Mouse (Mus musculus): ENCODE measurements around the gene Cyp3a59. TPM values are rescaled to one million over a fixed set of nuclear protein-coding genes. Genes with fewer than 3 reads are reported as not detected.
"Not testable (repeated sequence)": the region's sequence is repeated elsewhere in the genome, so short reads cannot be mapped to it uniquely, and the experiment has no call there.

The Cyp3a59 gene
- polyA plus RNA-seq (2014; fragmentation: Nextera tagmentation; extraction: Ambion mirVana), result not detected in 2 replicates

DNA sequence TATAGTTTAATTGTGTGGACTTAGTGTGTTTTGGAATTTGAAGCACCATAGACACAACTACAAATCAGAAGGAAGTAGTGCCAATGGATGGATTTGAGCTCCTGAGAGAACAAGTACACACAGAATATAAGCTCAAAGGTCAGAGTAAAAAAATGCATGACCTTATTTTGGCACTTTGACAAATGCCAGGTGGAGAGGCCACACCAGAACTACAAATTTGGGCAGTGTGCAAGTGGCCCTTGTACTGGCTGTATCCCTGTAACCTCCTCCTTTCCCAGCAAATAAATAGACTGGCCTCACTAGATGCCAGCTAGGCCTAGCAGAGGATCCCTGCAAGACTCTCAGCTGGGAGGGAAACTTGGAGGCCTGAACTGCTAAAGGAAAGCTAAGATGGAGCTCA, at the start of gene Cyp3a59:
Cyp3a59 (plus strand) TSS at position 313 of the 400 bp plus-strand sequence.
- not testable (repeated sequence) for DNase-seq (ENCODE audit: low spot score); H3K4me1 ChIP-seq (replicated peaks; ENCODE audit: control insufficient read depth, insufficient read depth, low read length); H3K4me2 ChIP-seq (ENCODE audit: low read length)

DNA sequence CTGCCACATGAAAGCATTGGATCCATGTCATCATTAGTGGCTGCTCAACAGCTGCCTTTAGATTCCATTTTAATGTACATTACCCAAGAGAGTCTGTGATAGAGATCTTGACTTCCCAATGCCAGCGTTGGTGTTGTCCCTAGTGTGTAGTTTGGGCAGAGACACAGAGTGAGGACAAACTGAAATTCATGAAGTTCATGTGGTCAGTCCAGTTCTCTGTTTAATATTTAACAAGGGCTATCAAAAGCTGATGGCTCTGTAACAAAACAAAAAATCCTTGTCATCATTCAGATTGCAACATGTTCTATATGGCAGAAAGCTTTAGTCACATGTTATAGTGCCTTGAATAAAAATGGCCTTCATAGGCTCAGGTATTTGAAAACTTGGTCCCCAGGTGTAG, 9.0 kb upstream of the Cyp3a59 start:
- no peak for ATAC-seq (replicated peaks; ENCODE audit: low FRiP score, low TSS enrichment, low read depth)
- WGBS, result 64% methylated on average over 1 of the region's 1 CpGs
- Histone ChIP-seq H3K27ac (ENCODE audit: low read depth) (no peak overlapping the region), H3K4me3 (ENCODE audit: low read depth, low read length) (no peak overlapping the region), H3K9ac (ENCODE audit: low read length) (no peak overlapping the region), H3K4me1 (replicated peaks; ENCODE audit: control insufficient read depth, insufficient read depth, low read length) (no peaks in the 10 kb centered on the region), H3K4me2 (ENCODE audit: low read length) (no peak overlapping the region), H3K9me3 (ENCODE audit: control insufficient read depth, low read length) (no peaks in the 10 kb centered on the region), H3K27me3 (replicated peaks; ENCODE audit: control insufficient read depth, insufficient read depth, low read length) (no peaks in the 10 kb centered on the region), H3K36me3 (ENCODE audit: control insufficient read depth, insufficient read depth, low read length) (no peaks in the 10 kb centered on the region)
- DNase-seq (ENCODE audit: low spot score), result no peak

More for the DNA sequence above, at the start of gene Cyp3a59:
- H3K27me3 ChIP-seq (replicated peaks; ENCODE audit: control insufficient read depth, insufficient read depth, low read length); H3K4me3 ChIP-seq (ENCODE audit: low read depth, low read length); H3K27ac ChIP-seq (ENCODE audit: low read depth); H3K9me3 ChIP-seq (ENCODE audit: control insufficient read depth, low read length); H3K36me3 ChIP-seq (ENCODE audit: control insufficient read depth, insufficient read depth, low read length); ATAC-seq (replicated peaks; ENCODE audit: low FRiP score, low TSS enrichment, low read depth); H3K9ac ChIP-seq (ENCODE audit: low read length): not testable (repeated sequence)

DNA sequence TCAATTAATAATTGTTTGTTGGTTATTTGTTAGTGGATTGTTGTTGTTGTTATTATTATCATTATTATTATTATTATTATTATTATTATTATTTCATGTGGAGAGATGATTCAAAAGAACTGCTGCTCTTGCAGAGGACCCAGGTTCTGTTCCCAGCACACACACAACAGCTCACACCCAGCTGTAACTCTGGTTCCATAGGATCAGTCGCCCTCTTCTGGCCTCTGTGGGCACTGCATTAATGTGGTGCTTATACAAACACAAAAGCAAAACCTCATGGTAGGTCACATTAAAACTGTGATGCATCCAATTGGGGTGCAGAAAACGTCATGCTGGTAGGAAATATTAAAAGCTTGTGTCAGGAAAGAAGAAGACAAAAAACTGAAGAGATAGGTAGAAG, 68.8 kb downstream of the Cyp3a59 start:
- H3K4me2 ChIP-seq (ENCODE audit: low read length), result no peak overlapping the region

DNA sequence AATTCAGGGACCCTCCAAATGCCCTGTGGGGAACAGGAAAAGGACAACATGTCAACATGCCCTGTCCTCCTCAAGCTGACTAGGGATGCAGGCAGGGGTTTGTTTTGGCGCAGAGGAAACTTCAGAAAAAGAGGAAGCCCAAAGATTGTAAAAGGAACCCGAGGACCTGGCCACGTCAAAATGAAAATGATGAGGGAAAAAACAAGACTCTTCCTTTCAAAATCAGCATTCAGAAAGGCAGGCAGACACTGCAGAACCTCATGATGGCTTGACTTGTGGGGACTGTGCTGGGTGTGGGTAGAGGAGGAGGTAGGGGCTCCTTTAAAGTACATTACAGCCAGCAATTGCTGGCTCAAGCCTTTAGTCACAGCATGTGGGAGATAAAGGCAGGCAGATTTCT, 71.4 kb downstream of the Cyp3a59 start:
- no peaks in the 10 kb centered on the region for H3K9me3 ChIP-seq (ENCODE audit: control insufficient read depth, low read length)
- H3K4me1 ChIP-seq (replicated peaks; ENCODE audit: control insufficient read depth, insufficient read depth, low read length), result no peaks in the 10 kb centered on the region
- no peak overlapping the region for H3K4me2 ChIP-seq (ENCODE audit: low read length)
- no peak overlapping the region for H3K27ac ChIP-seq (ENCODE audit: low read depth)
- DNase-seq (ENCODE audit: low spot score) (no peak), ATAC-seq (replicated peaks; ENCODE audit: low FRiP score, low TSS enrichment, low read depth) (no peak)
- H3K27me3 ChIP-seq (replicated peaks; ENCODE audit: control insufficient read depth, insufficient read depth, low read length), result no peaks in the 10 kb centered on the region
- H3K9ac ChIP-seq (ENCODE audit: low read length), result no peak overlapping the region
- no peak overlapping the region for H3K4me3 ChIP-seq (ENCODE audit: low read depth, low read length)
- H3K36me3 ChIP-seq (ENCODE audit: control insufficient read depth, insufficient read depth, low read length), result no peaks in the 10 kb centered on the region
- 80% methylated on average over 3 of the region's 3 CpGs for WGBS

More for the DNA sequence above, 68.8 kb downstream of the Cyp3a59 start:
- no peak overlapping the region for H3K9ac ChIP-seq (ENCODE audit: low read length)
- DNase-seq (ENCODE audit: low spot score), result peak; percentile 56
- H3K4me1 ChIP-seq (replicated peaks; ENCODE audit: control insufficient read depth, insufficient read depth, low read length), result no peaks in the 10 kb centered on the region
- no peaks in the 10 kb centered on the region for H3K9me3 ChIP-seq (ENCODE audit: control insufficient read depth, low read length)
- no peak for ATAC-seq (replicated peaks; ENCODE audit: low FRiP score, low TSS enrichment, low read depth)
- WGBS, result 40% methylated on average over 2 of the region's 2 CpGs
- no peak overlapping the region for H3K4me3 ChIP-seq (ENCODE audit: low read depth, low read length)
- H3K36me3 ChIP-seq (ENCODE audit: control insufficient read depth, insufficient read depth, low read length), result no peaks in the 10 kb centered on the region
- H3K27me3 ChIP-seq (replicated peaks; ENCODE audit: control insufficient read depth, insufficient read depth, low read length), result no peaks in the 10 kb centered on the region
- H3K27ac ChIP-seq (ENCODE audit: low read depth), result no peak overlapping the region

DNA sequence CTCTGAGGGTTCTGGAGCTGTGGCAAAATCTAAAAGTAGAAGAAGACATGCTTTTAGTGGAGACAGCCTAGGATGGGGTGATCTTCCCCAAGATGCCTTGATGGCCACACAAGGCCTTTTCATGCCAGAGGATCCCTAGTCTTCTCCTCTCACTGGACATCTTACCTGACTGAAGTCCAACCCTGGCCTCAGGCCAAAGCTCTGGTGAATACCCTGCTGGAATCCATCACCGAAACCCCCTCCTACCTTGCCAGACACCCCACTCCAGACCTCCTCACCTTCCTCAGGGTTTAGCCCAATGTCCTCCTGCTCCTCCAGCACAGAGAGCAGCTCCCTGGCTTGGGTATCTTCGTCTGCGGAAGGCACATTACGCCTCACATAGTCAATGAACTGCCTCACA, 79.3 kb downstream of the Cyp3a59 start:
- not testable (repeated sequence) for H3K36me3 ChIP-seq (ENCODE audit: control insufficient read depth, insufficient read depth, low read length); H3K4me1 ChIP-seq (replicated peaks; ENCODE audit: control insufficient read depth, insufficient read depth, low read length); H3K4me2 ChIP-seq (ENCODE audit: low read length); H3K9me3 ChIP-seq (ENCODE audit: control insufficient read depth, low read length); H3K27ac ChIP-seq (ENCODE audit: low read depth); H3K27me3 ChIP-seq (replicated peaks; ENCODE audit: control insufficient read depth, insufficient read depth, low read length); H3K4me3 ChIP-seq (ENCODE audit: low read depth, low read length); H3K9ac ChIP-seq (ENCODE audit: low read length); ATAC-seq (replicated peaks; ENCODE audit: low FRiP score, low TSS enrichment, low read depth); DNase-seq (ENCODE audit: low spot score)
- WGBS, result 92% methylated on average over 4 of the region's 4 CpGs

DNA sequence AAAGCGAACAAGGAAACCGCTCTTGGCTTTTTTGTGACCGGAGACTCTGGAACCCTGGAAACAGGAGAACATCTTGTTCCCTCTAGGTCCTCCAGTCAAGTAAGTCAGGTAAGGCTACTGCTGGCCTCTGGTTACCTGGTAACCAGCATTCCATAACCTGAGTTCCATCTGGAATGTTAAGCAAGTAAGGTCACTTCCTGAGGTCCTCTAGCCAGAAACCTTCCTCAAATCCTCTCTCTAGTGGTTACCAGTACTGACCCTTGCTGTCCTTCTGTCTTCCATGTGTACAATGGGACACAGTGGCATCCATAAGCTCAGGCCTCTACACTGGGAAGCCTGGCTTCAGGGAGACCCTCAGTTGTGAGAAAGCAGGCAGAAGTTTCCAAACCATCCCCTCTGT, 81.4 kb downstream of the Cyp3a59 start, which contains the start of gene Gm5565:
Gm5565 (minus strand) TSS at position 101 of the 400 bp plus-strand sequence.
- H3K36me3 ChIP-seq (ENCODE audit: control insufficient read depth, insufficient read depth, low read length); H3K9me3 ChIP-seq (ENCODE audit: control insufficient read depth, low read length); H3K27me3 ChIP-seq (replicated peaks; ENCODE audit: control insufficient read depth, insufficient read depth, low read length); DNase-seq (ENCODE audit: low spot score); H3K4me1 ChIP-seq (replicated peaks; ENCODE audit: control insufficient read depth, insufficient read depth, low read length); H3K9ac ChIP-seq (ENCODE audit: low read length); H3K4me2 ChIP-seq (ENCODE audit: low read length); H3K4me3 ChIP-seq (ENCODE audit: low read depth, low read length); H3K27ac ChIP-seq (ENCODE audit: low read depth); ATAC-seq (replicated peaks; ENCODE audit: low FRiP score, low TSS enrichment, low read depth): not testable (repeated sequence)
- 93% methylated on average over 3 of the region's 3 CpGs for WGBS

Other genes with a start within 250 kb of the Cyp3a59 start
- not detected in 2 replicates for gene Cyp3a11, start 199.3 kb upstream of the Cyp3a59 start, polyA plus RNA-seq (2014; fragmentation: Nextera tagmentation; extraction: Ambion mirVana)
- not detected in 2 replicates for gene Cyp3a25, start 69.6 kb upstream of the Cyp3a59 start, polyA plus RNA-seq (2014; fragmentation: Nextera tagmentation; extraction: Ambion mirVana)
- gene Gm5565, start 81.3 kb downstream of the Cyp3a59 start, polyA plus RNA-seq (2014; fragmentation: Nextera tagmentation; extraction: Ambion mirVana), result not detected in 2 replicates
- not detected in 2 replicates for gene Gm6309, start 91.5 kb downstream of the Cyp3a59 start, polyA plus RNA-seq (2014; fragmentation: Nextera tagmentation; extraction: Ambion mirVana)
- not detected in 2 replicates for gene 1700001J03Rik, start 106.0 kb downstream of the Cyp3a59 start, polyA plus RNA-seq (2014; fragmentation: Nextera tagmentation; extraction: Ambion mirVana)
- gene Rnf6, start 142.3 kb downstream of the Cyp3a59 start, polyA plus RNA-seq (2014; fragmentation: Nextera tagmentation; extraction: Ambion mirVana), result 38.8 and 39.9 TPM in 2 replicates
- gene Cdk8, start 152.0 kb downstream of the Cyp3a59 start, polyA plus RNA-seq (2014; fragmentation: Nextera tagmentation; extraction: Ambion mirVana), result 28.9 and 35.1 TPM in 2 replicates